Mouse (Mus musculus) embryonic fibroblast, embryonic 13.5 days (primary cell): Measurements from ENCODE around the gene Pld5.

Experiments
- CTCF ChIP-seq: IDR thresholded peaks from 2 replicates; pipeline ENCODE4 v1.5.1; 2011; ENCODE audit warnings: mild to moderate bottlenecking, control low read depth, low read length, moderate library complexity, borderline replicate concordance; ENCODE audit not compliant: insufficient read depth
- POLR2A ChIP-seq: IDR thresholded peaks from 2 replicates; pipeline ENCODE4 v1.6.1; 2011; ENCODE audit warnings: low read depth, mild to moderate bottlenecking, control low read depth, low read length, moderate library complexity

DNA sequence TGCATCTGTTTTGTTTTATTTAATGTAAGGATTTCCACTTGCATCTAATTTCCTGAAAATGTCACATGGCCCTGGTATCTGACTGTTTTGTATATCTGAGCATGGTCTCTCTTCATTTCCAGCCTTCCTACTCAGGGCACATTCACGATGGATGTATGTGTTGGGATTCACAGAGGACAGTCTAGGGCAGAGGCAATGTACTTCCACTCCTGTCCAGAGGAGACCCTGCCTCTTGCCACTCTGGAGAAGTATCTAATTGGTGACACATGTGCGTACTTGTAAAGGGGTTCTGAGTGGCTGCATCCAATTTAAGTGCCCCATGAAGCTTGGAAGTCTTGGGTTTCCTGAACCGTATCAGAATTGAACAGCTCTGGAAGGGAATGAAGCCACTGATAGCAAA lies 324.7 kb downstream of the Pld5 start:
- TF ChIP-seq CTCF (no peak), POLR2A (no peak)
